Mouse (Mus musculus) stomach, embryonic 16.5 days (tissue): ENCODE results near the gene Supt5. TPM values are rescaled to one million over a fixed set of nuclear protein-coding genes. Genes with fewer than 3 reads are reported as not detected.

ENCODE experiments used
- ATAC-seq: fragments of 200-750 bp; cut with Nextera tagmentation; 2 replicates; pipeline ENCODE4 v1.8.0; 2017; ENCODE audit warnings: moderate number of reproducible peaks, moderate TSS enrichment; ENCODE audit not compliant: insufficient read depth, low FRiP score
- H3K27ac ChIP-seq: fragments of 300-500 bp; sonication (generic); 2 replicates; pipeline ENCODE4 v1.5.1; 2014; ENCODE audit warnings: low read length
- H3K27me3 ChIP-seq: fragments of 300-500 bp; sonication (generic); 2 replicates; pipeline ENCODE4 v1.6.1; 2014; ENCODE audit warnings: low read length, control low read depth, mixed read lengths; ENCODE audit not compliant: control insufficient read depth, insufficient read depth
- H3K36me3 ChIP-seq: fragments of 300-500 bp; sonication (generic); 2 replicates; pipeline ENCODE4 v1.6.1; 2014; ENCODE audit warnings: low read length; ENCODE audit not compliant: control insufficient read depth, insufficient read depth
- H3K4me1 ChIP-seq: fragments of 300-500 bp; sonication (generic); 2 replicates; pipeline ENCODE4 v1.6.1; 2014; ENCODE audit warnings: low read length, control low read depth, mixed read lengths; ENCODE audit not compliant: control insufficient read depth, insufficient read depth
- H3K4me2 ChIP-seq: fragments of 300-500 bp; sonication (generic); 2 replicates; pipeline ENCODE4 v1.6.1; 2014; ENCODE audit warnings: low read depth, low read length, mixed read lengths
- H3K4me3 ChIP-seq: fragments of 300-500 bp; sonication (generic); replicated peaks from 2 replicates; pipeline ENCODE4 v1.5.1; 2014; ENCODE audit warnings: mild to moderate bottlenecking, low read length
- H3K9ac ChIP-seq: fragments of 300-500 bp; sonication (generic); 2 replicates; pipeline ENCODE4 v1.6.1; 2014; ENCODE audit warnings: low read length
- H3K9me3 ChIP-seq: fragments of 300-500 bp; sonication (generic); replicated peaks from 2 replicates; pipeline ENCODE4 v1.6.1; 2016; ENCODE audit warnings: low read length, control low read depth; ENCODE audit not compliant: control insufficient read depth
- WGBS: fragments of 180-500 bp; shearing (Covaris S2); extraction: QIAGEN DNeasy Blood & Tissue Kit; methylation state at CpG from one replicate; pipeline ENCODE4 v1.1.7; 2014; 5-methylcytosine and 5-hydroxymethylcytosine counted together
- polyA plus RNA-seq: library from polyadenylated mRNA; unstranded; fragments of >200 nt; fragmentation: Nextera tagmentation; extraction: Ambion mirVana; gene quantifications from 2 replicates; pipeline ENCODE4 v1.2.1, GENCODE M21; 2015

Supt5 gene
- polyA plus RNA-seq, 1 experiment from 2014 or later, result 86.7 TPM

DNA sequence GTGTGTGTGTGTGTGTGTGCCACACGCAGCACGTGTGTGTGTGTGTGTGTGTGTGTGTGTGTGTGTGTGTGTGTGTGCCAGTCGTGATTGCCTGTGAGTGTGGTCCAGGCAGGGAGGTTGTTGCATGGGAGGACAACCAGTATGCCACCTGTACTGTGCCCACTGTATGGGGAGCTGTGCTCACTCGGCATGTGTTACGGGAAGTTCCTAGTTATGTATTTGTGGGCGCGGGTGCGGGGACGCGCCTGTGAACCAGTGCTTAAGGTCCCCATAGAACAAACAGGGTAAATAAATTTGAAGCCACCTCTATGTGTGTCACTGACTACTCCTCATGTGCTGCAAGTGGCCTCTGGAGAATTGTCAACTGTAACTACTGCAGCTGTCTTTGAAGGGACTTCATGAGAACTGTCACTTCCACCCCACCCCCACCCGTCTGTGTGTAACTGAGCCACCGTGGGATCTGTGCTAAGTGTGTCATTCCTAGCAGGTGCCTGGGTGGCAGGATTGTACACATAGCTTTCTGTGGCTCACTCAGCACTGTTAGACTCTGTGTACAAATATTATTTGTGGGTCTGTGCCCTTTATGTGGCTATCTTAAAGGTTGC, 43.9 kb upstream of the Supt5 start:
- 31% methylated on average over 10 of the region's 12 CpGs for WGBS
- H3K4me2 ChIP-seq, result peak overlapping the region; percentile 69
- H3K9me3 ChIP-seq, result no peaks in the 10 kb centered on the region
- peaks cover 6% of the 10 kb centered on the region; the same call in 1 of the 2 replicates for H3K36me3 ChIP-seq
- no peak for ATAC-seq
- H3K27ac ChIP-seq, result peak overlapping the region; percentile 100
- H3K9ac ChIP-seq, result peak overlapping the region; percentile 82
- no peaks in the 10 kb centered on the region for H3K27me3 ChIP-seq
- H3K4me3 ChIP-seq, result peak overlapping the region; percentile 43
- peaks cover 54% of the 10 kb centered on the region for H3K4me1 ChIP-seq

DNA sequence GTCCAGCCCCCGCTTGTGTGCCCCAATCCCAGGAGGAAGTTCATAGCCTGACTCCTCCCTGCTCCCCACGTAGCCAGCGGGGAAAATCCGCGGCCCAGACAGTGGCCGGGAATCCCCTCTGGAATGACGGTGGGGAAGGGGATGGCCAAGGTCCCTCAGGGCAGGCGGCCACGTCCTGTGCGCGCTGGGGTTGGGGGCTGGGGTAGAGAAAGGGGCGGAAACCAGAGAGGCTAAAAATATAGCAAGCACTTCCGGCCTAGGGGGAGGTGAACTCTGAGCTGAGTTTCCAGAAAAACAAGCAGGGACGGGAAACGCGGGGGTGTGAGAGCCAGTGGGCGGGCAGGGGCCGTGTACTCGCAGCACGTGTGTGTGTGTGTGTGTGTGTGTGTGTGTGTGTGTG, 43.4 kb upstream of the Supt5 start:
- H3K36me3 ChIP-seq, result peaks cover 6% of the 10 kb centered on the region; the same call in 1 of the 2 replicates
- peak; percentile 61 for ATAC-seq
- H3K27ac ChIP-seq, result peak overlapping the region; percentile 100
- H3K9ac ChIP-seq, result peak overlapping the region; percentile 82
- H3K4me1 ChIP-seq, result peaks cover 59% of the 10 kb centered on the region
- H3K4me3 ChIP-seq, result peak overlapping the region; percentile 43
- no peaks in the 10 kb centered on the region for H3K9me3 ChIP-seq
- peak overlapping the region; percentile 69 for H3K4me2 ChIP-seq
- 0% methylated on average over 20 of the region's 20 CpGs for WGBS
- H3K27me3 ChIP-seq, result no peaks in the 10 kb centered on the region

DNA sequence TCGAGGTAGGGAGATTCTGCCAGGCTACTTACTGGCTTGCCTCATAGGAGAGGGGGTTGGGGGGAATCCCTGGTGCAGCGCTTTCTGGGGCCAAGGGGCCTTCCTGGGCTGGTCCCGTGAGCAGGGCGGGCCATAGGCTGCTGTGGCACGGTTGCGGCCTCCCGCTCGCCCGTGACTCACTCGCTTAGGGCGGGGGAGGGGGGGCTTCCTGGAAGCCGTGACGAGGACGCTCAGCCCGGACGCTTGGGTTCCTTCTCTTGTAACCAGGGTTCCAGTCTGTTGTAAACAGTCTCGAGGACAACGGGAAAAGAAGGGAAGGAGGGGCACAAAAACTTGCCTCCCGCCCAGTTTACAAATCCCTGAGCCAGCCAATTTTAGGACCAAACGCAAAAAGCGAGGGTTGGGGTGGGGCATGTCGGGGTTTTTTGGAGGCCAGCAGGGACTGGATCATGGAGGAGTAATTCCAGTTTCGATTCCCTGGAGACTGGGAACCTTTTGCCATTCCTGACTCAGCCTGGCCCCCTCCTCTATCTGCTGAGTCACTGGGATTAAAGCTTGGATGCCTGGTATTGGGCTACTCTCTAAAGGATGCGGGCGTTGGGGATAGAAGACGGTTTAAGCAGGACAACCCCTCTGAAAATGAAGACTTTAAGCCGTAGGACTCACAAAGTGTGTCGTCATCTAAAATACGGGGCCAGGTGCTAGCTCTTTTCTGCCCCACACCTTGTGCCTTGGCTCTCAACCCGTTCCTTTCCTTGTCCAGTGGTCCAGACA, 42.7 kb upstream of the Supt5 start:
- peak overlapping the region; percentile 43 for H3K4me3 ChIP-seq
- no peaks in the 10 kb centered on the region for H3K9me3 ChIP-seq
- peak overlapping the region; percentile 82 for H3K9ac ChIP-seq
- H3K27me3 ChIP-seq, result no peaks in the 10 kb centered on the region
- H3K27ac ChIP-seq, result peak overlapping the region; percentile 100
- H3K36me3 ChIP-seq, result peaks cover 6% of the 10 kb centered on the region; the same call in 1 of the 2 replicates
- peak overlapping the region; percentile 69 for H3K4me2 ChIP-seq
- peak; percentile 55 for ATAC-seq
- H3K4me1 ChIP-seq, result peaks cover 58% of the 10 kb centered on the region
- 3% methylated on average over 30 of the region's 30 CpGs for whole genome bisulfite sequencing

DNA sequence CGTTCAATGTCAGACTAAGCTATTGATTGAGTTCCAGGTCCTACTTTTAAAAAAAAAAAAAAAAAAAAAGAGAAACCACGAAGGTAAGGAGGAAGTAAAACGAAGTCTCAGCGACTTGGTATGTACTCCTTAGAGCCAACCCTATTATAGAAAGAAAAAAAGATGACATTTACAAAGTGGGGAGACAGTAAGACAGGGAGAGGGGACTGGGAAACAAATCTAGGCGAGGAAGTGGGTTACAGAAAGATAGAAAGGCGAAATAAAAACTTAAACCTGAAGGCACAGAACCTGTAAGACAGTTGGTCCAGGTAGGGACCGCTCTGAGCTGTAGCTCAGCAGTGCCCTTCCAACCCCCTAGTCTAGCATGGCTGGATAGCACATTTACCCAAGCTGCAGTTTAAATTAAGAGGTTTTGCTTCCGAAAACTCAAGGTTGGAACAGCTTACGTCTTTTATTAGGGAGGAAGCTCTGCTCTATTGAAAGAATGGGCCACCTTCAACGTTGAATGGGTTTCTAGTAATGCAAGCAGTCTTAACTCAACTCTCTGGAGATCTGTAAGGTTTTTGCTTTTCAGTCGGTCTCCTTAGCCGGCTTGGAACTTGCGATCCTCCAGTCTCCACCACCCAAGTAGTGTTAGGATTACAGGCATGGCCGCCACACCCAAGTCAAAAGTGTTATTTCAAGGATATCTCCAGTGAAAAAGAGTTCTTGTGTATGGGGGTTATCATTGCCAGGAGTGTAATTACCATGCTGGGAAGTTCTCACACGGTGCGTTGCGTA, 41.9 kb upstream of the Supt5 start, which contains the start of gene Zfp36:
Zfp36 (minus strand) TSS at position 17 of the 780 bp plus-strand sequence.
- no peaks in the 10 kb centered on the region for H3K27me3 ChIP-seq
- H3K4me3 ChIP-seq, result peak within 1 kb of the TSS; percentile 89
- H3K27ac ChIP-seq, result peak within 1 kb of the TSS; percentile 100
- 39% methylated on average over 17 of the region's 17 CpGs for WGBS
- no peaks in the 10 kb centered on the region for H3K9me3 ChIP-seq
- no peak for ATAC-seq
- H3K36me3 ChIP-seq, result peaks cover 6% of the 10 kb centered on the region; the same call in 1 of the 2 replicates
- H3K4me1 ChIP-seq, result peaks cover 56% of the 10 kb centered on the region
- peak within 1 kb of the TSS; percentile 99 for H3K9ac ChIP-seq
- H3K4me2 ChIP-seq, result peak within 1 kb of the TSS; percentile 97

DNA sequence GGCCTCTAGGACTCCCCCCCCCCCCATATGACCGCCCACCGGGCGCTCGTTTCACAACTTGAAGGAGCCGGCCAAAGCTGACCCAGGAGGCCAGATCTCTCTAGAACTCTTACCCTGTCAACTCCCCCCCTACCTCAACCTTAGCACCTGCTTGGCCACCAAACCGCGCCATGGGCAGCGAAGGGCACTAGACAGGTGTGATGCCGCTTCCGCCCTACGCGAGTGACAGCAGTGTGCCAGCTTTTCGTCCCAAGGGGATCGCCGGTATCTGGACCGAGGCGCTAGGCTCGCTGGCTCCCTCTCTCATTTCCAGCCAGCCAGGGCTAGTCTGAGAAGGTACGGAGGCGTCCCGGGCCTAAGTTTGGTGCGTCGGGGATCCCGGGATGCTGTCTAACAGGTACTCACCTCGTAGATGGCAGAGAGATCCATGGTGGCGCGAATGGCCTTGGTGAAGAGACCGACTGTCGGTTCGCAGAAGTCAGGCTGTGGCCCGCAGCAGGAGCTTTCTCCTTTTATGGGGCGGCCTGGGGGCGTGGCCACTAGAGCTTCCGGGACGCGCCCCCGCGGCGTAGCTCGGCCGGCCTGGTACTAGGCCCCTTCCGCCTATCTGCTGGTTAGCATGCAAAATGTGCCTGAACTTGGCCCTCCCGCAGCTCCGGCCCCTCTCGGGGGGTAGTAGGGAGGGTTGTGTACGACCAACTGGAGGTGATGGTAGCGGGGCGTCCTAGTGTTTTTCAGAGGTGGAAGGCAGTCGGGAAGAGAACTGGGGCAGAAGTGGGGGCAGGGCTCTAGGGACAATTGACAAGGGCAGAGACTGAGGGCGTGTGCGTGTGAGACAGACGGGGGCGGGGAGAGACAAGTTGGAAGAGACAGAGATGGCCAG, 40.5 kb upstream of the Supt5 start:
- Histone ChIP-seq H3K4me1 (peaks cover 56% of the 10 kb centered on the region), H3K9ac (peak overlapping the region; percentile 99), H3K27me3 (no peaks in the 10 kb centered on the region), H3K4me2 (peak overlapping the region; percentile 97), H3K4me3 (peak overlapping the region; percentile 89), H3K9me3 (no peaks in the 10 kb centered on the region), H3K36me3 (peaks cover 6% of the 10 kb centered on the region; the same call in 1 of the 2 replicates), H3K27ac (peak overlapping the region; percentile 100)
- under 1% methylated on average over 53 of the region's 53 CpGs for WGBS
- ATAC-seq, result peak; percentile 42

DNA sequence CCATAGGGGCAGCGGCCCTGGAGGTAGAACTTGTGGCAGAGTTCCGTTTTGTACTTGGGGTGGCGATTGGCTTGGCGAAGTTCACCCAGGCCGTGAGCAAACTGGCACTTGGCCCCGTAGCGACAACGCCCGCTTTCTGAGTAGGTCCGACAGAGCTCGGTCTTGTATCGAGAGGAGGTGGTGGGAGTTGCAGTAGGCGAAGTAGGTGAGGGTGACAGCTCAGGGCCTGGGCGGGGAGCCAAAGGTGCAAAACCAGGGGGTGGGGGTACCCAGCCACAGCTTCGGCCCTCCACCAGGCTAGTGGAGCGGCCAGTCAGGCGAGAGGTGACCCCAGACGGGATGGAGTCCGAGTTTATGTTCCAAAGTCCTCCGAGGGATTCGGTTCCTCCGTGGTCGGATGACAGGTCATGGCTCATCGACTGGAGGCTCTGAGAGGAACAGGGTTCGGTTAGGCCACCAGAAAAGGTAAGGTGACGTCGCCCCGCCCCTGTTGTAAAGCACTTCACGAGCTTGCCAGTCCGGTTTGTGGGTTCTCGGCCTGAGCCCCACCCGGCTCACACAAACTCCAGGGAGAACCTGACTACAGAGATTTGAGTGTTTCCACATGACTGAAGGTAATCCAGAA, 39.6 kb upstream of the Supt5 start:
- peaks cover 52% of the 10 kb centered on the region for H3K4me1 ChIP-seq
- ATAC-seq, result no peak
- H3K4me2 ChIP-seq, result peak overlapping the region; percentile 97
- H3K27me3 ChIP-seq, result no peaks in the 10 kb centered on the region
- WGBS, result 19% methylated on average over 32 of the region's 32 CpGs
- peaks cover 6% of the 10 kb centered on the region; the same call in 1 of the 2 replicates for H3K36me3 ChIP-seq
- peak overlapping the region; percentile 99 for H3K9ac ChIP-seq
- H3K9me3 ChIP-seq, result no peaks in the 10 kb centered on the region
- H3K27ac ChIP-seq, result peak overlapping the region; percentile 100
- peak overlapping the region; percentile 89 for H3K4me3 ChIP-seq

DNA sequence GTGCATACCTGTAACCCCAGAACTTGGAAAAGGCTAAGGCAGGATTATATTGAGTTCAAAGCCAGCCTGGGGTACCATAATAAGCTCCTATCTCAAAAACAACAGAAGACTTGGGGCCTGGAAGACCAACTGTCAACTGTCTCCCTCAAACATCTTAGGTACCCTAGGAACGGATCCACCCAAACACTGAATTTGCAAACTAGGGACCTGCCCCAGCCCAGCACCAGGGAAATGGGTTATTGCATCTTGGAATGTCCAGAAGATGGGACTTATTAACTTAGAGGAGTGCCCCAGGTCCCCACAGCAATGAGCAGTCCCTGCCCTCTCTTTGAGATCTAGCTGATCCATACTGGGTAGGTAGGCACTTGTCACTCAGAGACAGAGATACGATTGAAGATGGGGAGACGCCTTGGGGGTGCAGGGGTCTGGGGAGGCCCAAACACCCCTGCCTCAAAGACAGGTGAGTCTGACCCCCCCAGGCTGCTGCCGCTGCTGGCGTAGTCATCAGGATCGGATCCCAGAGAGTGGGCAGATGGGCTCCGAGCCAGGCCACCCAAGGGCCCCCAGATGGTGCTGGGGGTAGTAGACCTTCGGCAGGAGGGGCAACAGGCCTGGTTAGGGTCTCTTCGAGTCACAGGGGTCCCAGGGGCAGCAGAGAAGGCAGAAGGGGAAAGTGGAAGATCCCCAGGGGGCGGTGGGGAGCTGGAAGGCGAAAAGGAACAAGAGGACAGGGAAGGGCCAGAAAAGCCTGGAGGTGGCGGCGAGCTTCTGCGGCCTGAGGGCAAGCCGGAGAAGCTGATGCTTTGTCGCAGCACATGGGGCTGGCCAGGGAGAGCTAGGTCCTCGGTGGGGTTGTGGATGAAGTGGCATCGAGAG, 38.9 kb upstream of the Supt5 start:
- peak overlapping the region; percentile 100 for H3K27ac ChIP-seq
- H3K4me2 ChIP-seq, result peak overlapping the region; percentile 97
- no peak for ATAC-seq
- peaks cover 45% of the 10 kb centered on the region for H3K4me1 ChIP-seq
- H3K9ac ChIP-seq, result peak overlapping the region; percentile 99
- no peaks in the 10 kb centered on the region for H3K27me3 ChIP-seq
- no peaks in the 10 kb centered on the region for H3K9me3 ChIP-seq
- H3K4me3 ChIP-seq, result peak overlapping the region; percentile 89
- H3K36me3 ChIP-seq, result peaks cover 6% of the 10 kb centered on the region; the same call in 1 of the 2 replicates
- WGBS, result 58% methylated on average over 18 of the region's 18 CpGs
